Mouse (Mus musculus): ENCODE results near the gene Cebpg. TPM values are rescaled to one million over a fixed set of nuclear protein-coding genes. Genes with fewer than 3 reads are reported as not detected.

Cebpg gene
- polyA plus RNA-seq, 1 experiment from 2014 or later, result 52.4 TPM

DNA sequence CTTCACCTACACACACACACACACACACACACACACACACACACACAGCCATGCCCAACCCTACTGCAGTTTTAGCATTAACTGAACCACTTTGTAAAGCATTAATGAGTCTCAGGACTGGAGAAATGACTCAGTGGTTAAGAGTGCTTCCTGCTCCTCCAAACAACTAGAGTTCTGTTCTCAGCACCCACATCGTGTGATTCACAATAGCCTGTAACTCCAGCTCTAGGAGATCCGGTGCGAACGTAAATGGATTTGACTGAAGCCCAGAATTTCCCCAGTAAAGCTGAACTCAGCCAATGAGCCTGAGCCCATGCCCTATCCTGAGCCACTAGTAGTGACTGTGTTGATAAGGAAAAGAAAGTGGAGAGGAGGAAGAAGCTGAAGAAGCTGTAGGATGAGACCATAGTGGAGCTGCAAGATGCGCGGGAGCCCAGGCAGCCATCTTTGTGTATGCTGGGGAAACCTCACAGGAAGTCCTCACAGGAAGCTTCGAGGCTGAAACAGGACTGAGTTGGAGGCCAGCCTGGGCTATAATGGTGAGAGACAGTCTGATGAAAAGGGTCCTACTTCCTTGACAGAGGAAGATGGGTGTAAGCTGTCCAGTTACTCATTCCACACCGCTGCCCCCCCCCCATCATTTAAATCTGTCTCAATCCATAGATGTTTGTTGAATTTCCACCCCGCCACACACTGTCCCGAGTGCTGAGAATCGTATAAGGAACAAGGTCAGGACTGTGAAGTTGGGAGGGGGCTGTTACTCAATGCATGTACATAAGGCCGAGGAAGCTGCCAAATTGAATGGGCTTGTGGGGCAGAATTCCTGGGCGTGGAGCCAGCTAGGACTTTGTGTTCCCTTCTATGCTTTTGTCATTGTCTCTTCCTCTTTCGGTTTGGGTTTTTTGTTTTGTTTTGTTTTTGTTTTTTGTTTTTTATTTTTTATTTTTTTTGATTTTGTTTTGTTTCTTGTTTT lies 8.2 kb upstream of the Cebpg start:
- no peaks in the 10 kb centered on the region for H3K9me3 ChIP-seq (ENCODE audit: control insufficient read depth)
- no peaks in the 10 kb centered on the region for H3K36me3 ChIP-seq (ENCODE audit: control insufficient read depth, insufficient read depth)
- no peak for ATAC-seq
- H3K9ac ChIP-seq (ENCODE audit: low read depth, low read length), result no peak overlapping the region
- H3K4me3 ChIP-seq (ENCODE audit: low read depth, low read length), result no peak overlapping the region
- H3K27me3 ChIP-seq (replicated peaks; ENCODE audit: control insufficient read depth, insufficient read depth, low read length), result no peaks in the 10 kb centered on the region
- TF ChIP-seq CTCF (IDR thresholded peaks at IDR 0.05; ENCODE audit: low read depth), result no peak
- no peak overlapping the region for H3K4me2 ChIP-seq (replicated peaks; ENCODE audit: low read depth)
- H3K4me1 ChIP-seq (replicated peaks; ENCODE audit: control insufficient read depth, insufficient read depth, low read length), result no peaks in the 10 kb centered on the region
- no peak overlapping the region for H3K27ac ChIP-seq (ENCODE audit: low read depth, low read length)
- 70% methylated on average over 14 of the region's 14 CpGs for WGBS

DNA sequence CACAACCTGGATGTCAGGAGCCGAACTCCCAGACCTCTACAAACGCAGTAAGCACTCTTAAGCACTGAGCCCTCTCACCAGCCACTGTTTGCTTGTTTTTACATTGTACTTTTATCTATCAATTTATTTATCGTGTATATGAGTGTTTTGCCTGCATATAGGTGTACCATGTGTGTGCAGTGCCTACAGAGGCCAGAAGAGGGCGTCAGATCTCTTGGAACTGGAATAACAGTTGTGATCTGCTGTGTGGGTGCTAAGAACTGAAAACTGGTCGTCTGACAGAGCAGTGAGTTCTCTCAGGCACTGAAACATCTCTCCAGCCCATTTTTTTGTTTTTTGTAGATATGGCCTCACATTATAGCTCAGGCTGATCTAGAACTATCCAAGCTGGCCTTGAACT lies 3.1 kb upstream of the Cebpg start:
- Histone ChIP-seq H3K27ac (ENCODE audit: low read depth, low read length) (no peak overlapping the region), H3K4me3 (ENCODE audit: low read depth, low read length) (no peak overlapping the region), H3K9ac (ENCODE audit: low read depth, low read length) (no peak overlapping the region), H3K36me3 (ENCODE audit: control insufficient read depth, insufficient read depth) (no peaks in the 10 kb centered on the region), H3K27me3 (replicated peaks; ENCODE audit: control insufficient read depth, insufficient read depth, low read length) (no peaks in the 10 kb centered on the region), H3K9me3 (ENCODE audit: control insufficient read depth) (no peaks in the 10 kb centered on the region), H3K4me1 (replicated peaks; ENCODE audit: control insufficient read depth, insufficient read depth, low read length) (0 out of 2 replicates have a peak, but pooled peaks cover 9% of the 10 kb centered on the region), H3K4me2 (replicated peaks; ENCODE audit: low read depth) (no peak overlapping the region)
- TF ChIP-seq CTCF (IDR thresholded peaks at IDR 0.05; ENCODE audit: low read depth), result peak; percentile 36
- whole genome bisulfite sequencing, result 74% methylated on average over 5 of the region's 5 CpGs
- ATAC-seq, result no peak

DNA sequence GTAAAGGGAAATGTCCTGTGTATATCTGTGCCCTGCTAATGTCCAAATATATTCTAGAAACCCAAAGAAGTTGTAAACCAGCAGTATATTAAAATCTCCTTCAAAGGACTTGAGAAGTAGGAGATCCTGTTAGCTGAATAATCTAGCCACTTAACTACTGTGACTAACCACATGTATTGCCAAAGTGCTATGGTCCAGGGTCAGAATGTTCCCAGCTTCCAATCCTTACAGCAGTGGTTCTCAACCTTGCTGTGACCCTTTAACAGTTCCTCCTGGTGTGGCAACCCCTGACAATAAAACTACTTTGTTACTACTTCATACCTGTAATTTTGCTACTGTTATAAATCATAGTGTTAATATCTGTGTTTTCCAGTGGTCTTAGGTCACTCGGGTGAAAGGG lies 2.0 kb upstream of the Cebpg start:
- Histone ChIP-seq H3K4me2 (replicated peaks; ENCODE audit: low read depth) (no peak overlapping the region), H3K9ac (ENCODE audit: low read depth, low read length) (no peak overlapping the region), H3K4me1 (replicated peaks; ENCODE audit: control insufficient read depth, insufficient read depth, low read length) (0 out of 2 replicates have a peak, but pooled peaks cover 9% of the 10 kb centered on the region), H3K27ac (ENCODE audit: low read depth, low read length) (no peak overlapping the region), H3K9me3 (ENCODE audit: control insufficient read depth) (no peaks in the 10 kb centered on the region), H3K27me3 (replicated peaks; ENCODE audit: control insufficient read depth, insufficient read depth, low read length) (no peaks in the 10 kb centered on the region), H3K4me3 (ENCODE audit: low read depth, low read length) (no peak overlapping the region), H3K36me3 (ENCODE audit: control insufficient read depth, insufficient read depth) (no peaks in the 10 kb centered on the region)
- no peak for TF ChIP-seq CTCF (IDR thresholded peaks at IDR 0.05; ENCODE audit: low read depth)
- no peak for ATAC-seq
- WGBS, result 75% methylated on average over 1 of the region's 1 CpGs

DNA sequence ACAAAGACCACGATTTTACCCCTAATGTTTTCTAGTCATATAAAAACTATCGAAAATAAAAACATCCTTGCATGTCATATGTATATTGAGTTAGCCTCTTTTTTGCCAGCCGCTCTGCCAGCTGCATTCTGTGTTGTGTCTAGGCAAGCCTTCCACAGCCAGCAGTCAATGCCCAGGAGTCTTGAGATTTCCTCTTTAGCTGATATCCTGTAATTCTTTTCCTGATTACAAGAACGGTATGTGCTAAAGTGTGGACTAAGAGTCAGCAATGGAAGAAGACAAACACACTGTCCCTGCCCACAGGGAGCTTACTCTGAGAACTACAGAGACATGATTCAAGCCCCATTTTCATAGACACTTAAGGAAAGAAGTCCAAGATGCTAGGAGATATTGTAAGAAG lies 1.2 kb upstream of the Cebpg start:
- TF ChIP-seq CTCF (IDR thresholded peaks at IDR 0.05; ENCODE audit: low read depth), result no peak
- 75% methylated on average over 4 of the region's 4 CpGs for WGBS

DNA sequence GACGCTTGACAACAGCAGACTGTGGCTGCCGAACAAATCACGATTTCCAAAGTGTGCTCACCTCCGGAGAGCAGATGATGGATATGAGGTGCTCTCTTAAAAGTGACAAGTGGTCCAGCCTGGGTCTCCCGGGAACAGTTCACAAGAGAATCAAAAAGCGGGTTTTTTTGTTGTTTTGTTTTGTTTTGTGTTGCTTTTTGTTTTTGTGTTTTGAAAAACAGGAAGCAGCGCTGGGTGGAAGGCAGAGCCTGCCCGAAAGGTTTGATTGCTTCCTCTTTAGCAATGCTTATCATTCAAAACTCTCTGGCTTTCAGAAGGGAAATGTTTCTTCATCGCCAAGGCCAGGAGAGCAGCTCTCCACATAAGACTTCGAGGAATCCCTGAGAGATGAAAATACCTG lies 626 bp upstream of the Cebpg start:
- H3K27me3 ChIP-seq (replicated peaks; ENCODE audit: control insufficient read depth, insufficient read depth, low read length), result no peaks in the 10 kb centered on the region
- no peak for ATAC-seq
- H3K9ac ChIP-seq (ENCODE audit: low read depth, low read length), result peak overlapping the region; percentile 91; the same call in 1 of the 2 replicates
- WGBS, result 15% methylated on average over 10 of the region's 10 CpGs
- H3K36me3 ChIP-seq (ENCODE audit: control insufficient read depth, insufficient read depth), result no peaks in the 10 kb centered on the region
- H3K27ac ChIP-seq (ENCODE audit: low read depth, low read length), result peak overlapping the region; percentile 99
- H3K4me3 ChIP-seq (ENCODE audit: low read depth, low read length), result peak overlapping the region; percentile 99
- H3K4me2 ChIP-seq (replicated peaks; ENCODE audit: low read depth), result peak overlapping the region; percentile 76
- H3K4me1 ChIP-seq (replicated peaks; ENCODE audit: control insufficient read depth, insufficient read depth, low read length), result 0 out of 2 replicates have a peak, but pooled peaks cover 14% of the 10 kb centered on the region
- H3K9me3 ChIP-seq (ENCODE audit: control insufficient read depth), result no peaks in the 10 kb centered on the region
- no peak for TF ChIP-seq CTCF (IDR thresholded peaks at IDR 0.05; ENCODE audit: low read depth)

More for the DNA sequence above, 1.2 kb upstream of the Cebpg start:
- Histone ChIP-seq H3K9me3 (ENCODE audit: control insufficient read depth) (no peaks in the 10 kb centered on the region), H3K27me3 (replicated peaks; ENCODE audit: control insufficient read depth, insufficient read depth, low read length) (no peaks in the 10 kb centered on the region), H3K4me3 (ENCODE audit: low read depth, low read length) (no peak overlapping the region), H3K27ac (ENCODE audit: low read depth, low read length) (no peak overlapping the region), H3K36me3 (ENCODE audit: control insufficient read depth, insufficient read depth) (no peaks in the 10 kb centered on the region), H3K9ac (ENCODE audit: low read depth, low read length) (no peak overlapping the region), H3K4me1 (replicated peaks; ENCODE audit: control insufficient read depth, insufficient read depth, low read length) (0 out of 2 replicates have a peak, but pooled peaks cover 13% of the 10 kb centered on the region), H3K4me2 (replicated peaks; ENCODE audit: low read depth) (no peak overlapping the region)
- ATAC-seq, result no peak

DNA sequence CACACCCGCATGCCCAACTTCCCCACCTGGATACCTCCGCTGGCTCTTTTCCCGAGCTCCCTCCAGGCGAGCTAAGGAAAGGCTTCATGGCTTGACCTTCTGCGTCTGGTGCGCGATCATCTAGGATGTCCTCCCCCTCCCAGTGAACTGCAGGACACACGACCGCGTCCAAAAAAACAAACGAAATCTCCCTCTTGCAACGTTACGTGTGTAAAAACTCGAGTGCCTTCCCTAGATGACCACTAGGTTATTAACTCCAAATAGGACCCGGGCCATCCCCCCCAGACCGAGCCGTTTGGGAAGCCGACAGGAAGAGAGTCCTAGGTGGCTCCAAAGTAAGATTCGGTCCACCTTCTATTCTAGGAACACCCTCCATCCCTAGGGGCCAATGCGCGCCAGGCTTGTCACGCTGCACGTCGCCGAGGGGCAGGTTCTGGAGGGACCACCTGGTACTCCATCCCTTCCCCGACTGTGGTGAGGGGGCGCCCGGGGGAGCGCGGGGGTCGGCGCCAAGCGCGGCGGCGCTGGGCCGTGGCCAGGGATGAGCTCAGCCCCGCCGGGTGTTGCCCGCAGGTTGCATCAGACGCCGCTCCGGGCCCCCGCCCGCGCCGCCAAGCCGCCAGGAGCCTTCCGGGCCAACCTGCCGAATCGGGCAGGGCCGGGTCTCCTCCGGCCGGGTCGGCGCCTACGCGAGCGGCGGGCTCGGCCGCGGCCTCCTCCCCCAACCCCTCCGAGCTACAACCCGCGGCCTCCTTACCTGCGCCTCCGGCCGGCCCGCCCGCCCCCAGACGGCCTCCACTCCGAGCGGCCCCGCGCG lies 546 bp downstream of the Cebpg start:
- Histone ChIP-seq H3K36me3 (ENCODE audit: control insufficient read depth, insufficient read depth) (no peaks in the 10 kb centered on the region), H3K4me1 (replicated peaks; ENCODE audit: control insufficient read depth, insufficient read depth, low read length) (0 out of 2 replicates have a peak, but pooled peaks cover 14% of the 10 kb centered on the region), H3K27me3 (replicated peaks; ENCODE audit: control insufficient read depth, insufficient read depth, low read length) (no peaks in the 10 kb centered on the region), H3K4me3 (ENCODE audit: low read depth, low read length) (peak overlapping the region; percentile 99), H3K9me3 (ENCODE audit: control insufficient read depth) (no peaks in the 10 kb centered on the region), H3K27ac (ENCODE audit: low read depth, low read length) (peak overlapping the region; percentile 99), H3K4me2 (replicated peaks; ENCODE audit: low read depth) (peak overlapping the region; percentile 76), H3K9ac (ENCODE audit: low read depth, low read length) (peak overlapping the region; percentile 91)
- TF ChIP-seq CTCF (IDR thresholded peaks at IDR 0.05; ENCODE audit: low read depth), result 0 out of 2 replicates have a peak, but pooled peaks have one; percentile 22
- peak; percentile 68 for ATAC-seq
- WGBS, result under 1% methylated on average over 65 of the region's 77 CpGs

Measured in intestine, postnatal 0 days (tissue).